Mouse (Mus musculus): Measurements from ENCODE around the gene Phox2a.

DNA sequence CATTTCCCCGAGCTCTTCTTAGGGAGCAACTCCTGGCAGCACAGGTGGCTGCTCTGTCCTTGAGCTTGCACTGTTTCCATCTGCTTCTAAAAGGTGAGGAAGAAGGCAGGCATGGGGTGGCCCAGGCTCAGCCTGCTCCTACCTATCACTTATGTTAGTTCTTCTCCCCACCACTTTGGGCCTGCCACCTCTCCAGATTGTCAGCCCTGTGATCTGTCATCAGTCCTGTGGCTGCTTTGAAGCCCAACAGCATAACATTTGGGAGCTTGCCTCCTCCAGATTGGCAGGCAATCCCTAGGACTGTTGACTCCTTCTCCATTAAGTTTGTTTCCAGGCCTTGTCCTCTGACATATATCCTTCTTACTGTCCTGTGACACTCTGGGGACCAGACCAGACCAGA is 46.5 kb upstream of the Phox2a start:
- TF ChIP-seq CTCF (IDR thresholded peaks at IDR 0.05; ENCODE audit: borderline replicate concordance, control insufficient read depth, extremely low read depth, insufficient read depth, low read length, poor library complexity) (no peak), POLR2A (IDR thresholded peaks at IDR 0.05; ENCODE audit: control insufficient read depth, extremely low read depth, insufficient read depth, low read length, poor library complexity) (no peak)

Measured in thymus, adult 2 months (tissue).